In the genomic region with DNA sequence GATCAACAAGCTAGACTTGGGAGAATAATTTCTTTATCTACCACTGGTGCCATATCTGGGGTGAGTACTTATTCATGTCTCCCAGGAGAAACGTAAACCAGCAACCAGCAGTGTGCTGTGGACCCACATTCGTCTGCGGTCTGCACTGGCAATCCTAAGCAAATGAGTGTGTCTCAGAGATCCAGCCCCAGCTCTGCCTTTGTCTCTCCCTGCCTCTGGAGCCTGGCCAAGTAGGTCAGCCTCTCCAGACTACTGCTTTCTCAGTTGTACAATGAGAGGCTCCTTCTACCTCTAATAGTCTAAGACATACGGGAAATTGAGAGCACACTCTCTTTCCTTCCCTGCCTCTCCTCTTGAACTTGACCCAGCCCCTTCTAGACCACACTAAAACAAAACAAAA, we compare ENCODE assay signal across 9 mouse cellular contexts.
DNase-seq lines count a peak whose midpoint lies in the region; ATAC-seq lines count a peak whose summit lies in the region.
"Had no signal": no experiment of that assay in that cellular context is flagged by ENCODE, and none has a peak within 500 bp of the region (broad histone marks: within the 10 kb centered on the region; RNA-seq: fewer than 3 reads in every experiment).

No protein-coding gene starts in this region.

- H3K27me3 ChIP-seq in heart, embryonic 10.5 days (ENCODE audit: insufficient read depth, poor library complexity, severe bottlenecking): no peaks in the 10 kb centered on the region
- H3K27me3 ChIP-seq: stomach, embryonic 15.5 days had no signal

- no peak for ATAC-seq in CD4-positive, CD25-positive, alpha-beta regulatory T cell, adult 4 months

- DNase-seq in heart, adult 11 months: peak; percentile 89
- no peak for DNase-seq in heart, embryonic 10.5 days (ENCODE audit: low spot score)
- DNase-seq in NIH3T3 (ENCODE audit: low read depth): peak; percentile 14
- DNase-seq in cerebellum, adult 9-11 months: peak; percentile 62
- peak; percentile 51 to 63 for DNase-seq in layer of hippocampus, postnatal 10 days (ENCODE audit: low spot score in 2 of 2)
- DNase-seq in right cerebral cortex, adult 18-20 months: peak; percentile 68
- DNase-seq in thymus, postnatal 14 days: no peak

- no peaks in the 10 kb centered on the region for H3K4me1 ChIP-seq in heart, embryonic 10.5 days
- H3K4me1 ChIP-seq: stomach, embryonic 15.5 days had no signal

- no peak overlapping the region for H3K4me3 ChIP-seq in heart, embryonic 10.5 days
- H3K4me3 ChIP-seq: stomach, embryonic 15.5 days had no signal

- no peak overlapping the region for H3K27ac ChIP-seq in heart, embryonic 10.5 days
- H3K27ac ChIP-seq: stomach, embryonic 15.5 days had no signal

- H3K36me3 ChIP-seq in heart, embryonic 10.5 days: no peaks in the 10 kb centered on the region; the same call in 1 of the 2 replicates
- H3K36me3 ChIP-seq: stomach, embryonic 15.5 days had no signal

- H3K9me3 ChIP-seq in heart, embryonic 10.5 days: no peaks in the 10 kb centered on the region
- H3K9me3 ChIP-seq: stomach, embryonic 15.5 days had no signal

- 82% methylated on average over 4 of the region's 4 CpGs for WGBS in heart, embryonic 10.5 days

Comparison
In these comparisons a context has a peak if more than half of its experiments do, and no peak if none do; other contexts are left out.
1. DNase-seq: peak in heart, adult 11 months (single experiment), NIH3T3 (single experiment), cerebellum, adult 9-11 months (single experiment), layer of hippocampus, postnatal 10 days (2 of 2) and right cerebral cortex, adult 18-20 months (single experiment); none in heart, embryonic 10.5 days (single experiment) and thymus, postnatal 14 days (single experiment).